Mouse (Mus musculus): ENCODE results near the gene Tmem79.
"Not testable (repeated sequence)": the region's sequence is repeated elsewhere in the genome, so short reads cannot be mapped to it uniquely, and the experiment has no call there.

Tmem79 gene

GRCm38 (mm10) chr3:88352907-88353306, 17.0 kb upstream of the Tmem79 start:
- DNase-seq: no peak

- no peak for DNase-seq
Measured at GRCm38 (mm10) chr3:88350732-88351131, 14.8 kb upstream of the Tmem79 start.

- no peak for DNase-seq
Measured at GRCm38 (mm10) chr3:88339006-88339405, 3.1 kb upstream of the Tmem79 start.

- no peak for DNase-seq
Measured at GRCm38 (mm10) chr3:88338316-88338715, 2.4 kb upstream of the Tmem79 start.

GRCm38 (mm10) chr3:88337367-88338020, 1.5 kb upstream of the Tmem79 start:
- no peak for DNase-seq

- DNase-seq: no peak
Measured at GRCm38 (mm10) chr3:88335436-88336053, 403 bp downstream of the Tmem79 start.

GRCm38 (mm10) chr3:88334902-88335435, 979 bp downstream of the Tmem79 start:
- no peak for DNase-seq

- no peak for DNase-seq
Measured at GRCm38 (mm10) chr3:88334029-88334658, 1.8 kb downstream of the Tmem79 start.

- DNase-seq: no peak
Measured at GRCm38 (mm10) chr3:88331282-88331681, 4.7 kb downstream of the Tmem79 start.

- no peak for DNase-seq
Measured at GRCm38 (mm10) chr3:88328956-88329355, 7.0 kb downstream of the Tmem79 start.

GRCm38 (mm10) chr3:88324951-88325405, 11.0 kb downstream of the Tmem79 start, which contains the start of gene Glmp:
Glmp (plus strand) TSS chr3:88325023.
- DNase-seq: peak; percentile 59

- DNase-seq: no peak
Measured at GRCm38 (mm10) chr3:88299172-88299571, 36.8 kb downstream of the Tmem79 start.

- peak; percentile 68 for DNase-seq
Measured at GRCm38 (mm10) chr3:88297321-88297851, 38.6 kb downstream of the Tmem79 start.

GRCm38 (mm10) chr3:88296561-88297318, 39.2 kb downstream of the Tmem79 start, which contains the start of the genes Tsacc and Cct3:
Tsacc (minus strand) TSS chr3:88296999.
Cct3 (plus strand) TSS chr3:88297116.
- DNase-seq: peak; percentile 99

- DNase-seq: no peak
Measured at GRCm38 (mm10) chr3:88296110-88296560, 39.8 kb downstream of the Tmem79 start.

- not testable (repeated sequence) for DNase-seq
Measured at GRCm38 (mm10) chr3:88295272-88295671, 40.7 kb downstream of the Tmem79 start.

GRCm38 (mm10) chr3:88291970-88292369, 44.0 kb downstream of the Tmem79 start:
- DNase-seq: no peak

GRCm38 (mm10) chr3:88288133-88288713, 47.7 kb downstream of the Tmem79 start:
- not testable (repeated sequence) for DNase-seq

- no peak for DNase-seq
Measured at GRCm38 (mm10) chr3:88287110-88287509, 48.8 kb downstream of the Tmem79 start, which contains the start of gene Gm38392. Gm38392 (minus strand) TSS chr3:88287210.

- DNase-seq: not testable (repeated sequence)
Measured at GRCm38 (mm10) chr3:88285565-88285895, 50.4 kb downstream of the Tmem79 start.

- not testable (repeated sequence) for DNase-seq
Measured at GRCm38 (mm10) chr3:88284815-88285564, 51.0 kb downstream of the Tmem79 start.
